Mouse (Mus musculus) mature B cell (primary cell): ENCODE measurements around the gene Phgdh.
"Not testable (repeated sequence)": the region's sequence is repeated elsewhere in the genome, so short reads cannot be mapped to it uniquely, and the experiment has no call there.

Experiments
- in situ Hi-C: fragments of 300-500 bp; cut with MboI; formaldehyde crosslinking; loops from 2 replicates; pipeline ENCODE4 v1.14.3; 2019

The Phgdh gene

GRCm38 (mm10) chr3:98339706-98340109 is at the start of gene Phgdh:
TSS of gene Phgdh (minus strand) at chr3:98339990.
- in situ Hi-C loops: not testable (repeated sequence)

DNA sequence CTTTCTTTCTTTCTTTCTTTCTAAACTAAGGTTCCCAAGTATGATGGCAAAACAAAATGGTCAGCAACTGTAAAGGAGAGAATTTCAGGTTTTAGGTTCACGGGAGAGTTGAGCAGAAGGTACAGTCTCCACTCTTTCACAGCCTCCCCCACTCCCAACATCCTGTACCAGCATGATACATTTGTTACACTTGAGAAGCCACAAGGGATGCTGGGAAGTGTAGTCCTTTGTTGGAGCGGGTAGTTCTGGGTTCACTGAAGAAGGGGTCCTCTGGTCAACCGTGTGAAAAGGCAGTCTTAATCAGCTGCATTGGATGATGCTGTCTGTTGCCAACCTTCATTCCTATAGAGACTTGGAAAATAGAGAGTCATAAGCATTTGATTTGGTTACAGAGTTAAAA is 49.5 kb upstream of the Phgdh start:
- in situ Hi-C loops: no loop called here

DNA sequence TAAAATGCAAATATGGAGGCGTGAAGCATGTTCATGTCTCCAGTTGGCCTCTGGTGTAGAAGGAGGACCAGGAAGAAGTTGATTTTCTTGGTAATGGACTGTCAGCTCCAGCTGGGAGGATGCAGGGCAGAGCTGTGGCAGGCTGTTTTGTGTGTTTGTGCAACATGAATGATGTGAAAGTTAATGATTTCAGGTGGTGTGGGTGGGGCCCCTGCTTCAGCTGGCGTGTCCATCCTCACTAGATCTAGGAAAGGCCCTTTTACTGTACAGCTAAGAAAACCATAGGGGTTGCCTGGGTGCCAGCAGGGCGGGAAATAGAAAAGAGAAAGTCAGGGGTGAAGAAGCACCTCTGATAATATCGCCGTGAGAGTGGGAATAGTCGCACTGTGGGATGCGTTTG is 48.0 kb upstream of the Phgdh start:
- in situ Hi-C loops: no loop called here

DNA sequence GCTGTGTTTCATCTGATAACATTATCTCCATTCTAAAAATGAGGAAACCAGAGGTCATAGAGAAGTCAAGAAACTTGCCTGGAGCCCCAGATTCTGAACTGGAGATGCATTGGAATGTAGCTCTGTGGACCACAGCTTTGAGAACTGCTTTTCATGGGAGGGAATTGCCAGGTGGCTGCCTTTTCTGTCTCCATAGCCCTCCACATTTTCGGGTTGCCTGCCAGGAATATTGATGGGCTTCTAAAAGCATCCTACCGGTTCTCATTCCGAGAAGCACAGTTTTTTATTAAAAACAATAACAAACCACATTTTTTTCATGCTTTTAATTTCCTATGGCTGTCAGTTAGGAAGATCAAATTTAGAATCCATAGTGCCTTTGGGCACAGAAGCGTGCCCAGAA is 47.3 kb upstream of the Phgdh start:
- in situ Hi-C loops: no loop called here

DNA sequence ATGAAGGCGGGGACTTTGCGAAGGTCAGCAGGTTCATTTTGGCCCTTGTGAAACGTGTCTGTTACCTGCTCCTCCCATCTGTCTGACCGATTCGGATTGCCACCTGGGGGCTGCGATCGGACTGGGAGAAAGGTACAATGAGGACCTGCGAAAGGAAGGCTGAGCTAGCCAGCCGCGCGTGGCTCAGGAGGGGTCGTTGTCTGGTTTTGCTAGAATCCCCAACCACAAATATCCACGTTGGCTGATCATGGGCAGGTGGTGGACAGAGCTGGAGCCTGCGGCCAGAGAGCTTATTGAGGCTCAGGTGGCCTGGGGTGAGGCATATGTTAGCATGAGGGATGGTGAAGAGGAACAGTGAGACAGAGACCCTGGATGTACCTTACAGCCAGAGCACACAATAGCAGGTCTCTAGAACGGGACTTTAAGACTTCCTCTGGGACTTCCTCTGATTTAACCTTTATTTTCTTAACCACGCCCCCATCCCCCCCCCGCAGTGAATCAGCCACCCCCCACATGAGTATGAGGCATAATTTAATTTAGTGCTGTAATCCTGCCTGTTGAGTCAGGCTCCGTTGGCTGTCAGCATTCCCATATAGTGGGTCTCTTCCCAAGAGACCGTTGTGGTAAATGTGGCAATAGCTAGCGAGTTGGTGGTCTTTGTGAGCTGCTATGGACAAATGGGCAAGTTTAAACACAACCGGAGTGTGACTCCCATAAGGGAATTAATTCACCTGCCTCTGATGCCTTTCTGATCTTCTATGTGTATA is 43.4 kb upstream of the Phgdh start:
- in situ Hi-C loops: no loop called here

DNA sequence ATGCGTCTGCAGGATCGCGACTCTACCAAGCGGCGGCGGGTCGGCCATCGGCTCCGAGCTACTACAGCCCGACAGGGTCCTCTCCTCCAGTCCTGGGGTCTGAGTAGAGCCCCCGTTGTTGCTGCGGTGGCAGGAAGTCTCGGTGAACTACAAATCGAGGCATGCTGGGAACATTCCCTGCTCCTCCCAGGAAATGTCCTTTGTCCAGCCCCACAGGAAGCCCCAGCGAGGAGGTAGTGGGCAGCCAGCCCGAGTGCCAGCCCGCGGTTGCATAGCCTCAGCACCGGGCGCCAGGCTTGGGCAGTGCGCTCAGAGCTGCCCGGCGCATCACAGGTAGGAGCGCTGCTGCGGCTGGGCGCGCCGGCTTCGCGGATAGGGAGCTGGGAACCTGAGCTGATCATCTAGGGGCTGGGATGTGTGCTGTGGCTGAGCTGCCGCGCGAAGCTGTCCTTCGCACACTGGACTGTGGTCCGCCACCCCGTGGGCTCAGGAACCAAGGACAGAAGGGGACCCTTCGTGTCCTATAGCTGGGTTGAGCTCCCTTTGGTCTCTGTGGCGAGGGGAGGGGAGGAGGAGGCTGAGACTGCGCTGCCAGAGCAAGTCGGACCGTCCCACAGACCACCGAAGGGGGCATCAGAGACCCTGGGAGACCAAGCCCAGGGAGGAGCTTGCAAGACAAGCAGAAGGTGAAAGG is 42.6 kb upstream of the Phgdh start, which contains the start of gene Zfp697:
Gene Zfp697, plus strand, starts transcription at position 216 of the 694 bp plus-strand sequence.
- in situ Hi-C loops: no loop called here

GRCm38 (mm10) chr3:98381677-98382245 is 42.0 kb upstream of the Phgdh start:
- in situ Hi-C loops: no loop called here

DNA sequence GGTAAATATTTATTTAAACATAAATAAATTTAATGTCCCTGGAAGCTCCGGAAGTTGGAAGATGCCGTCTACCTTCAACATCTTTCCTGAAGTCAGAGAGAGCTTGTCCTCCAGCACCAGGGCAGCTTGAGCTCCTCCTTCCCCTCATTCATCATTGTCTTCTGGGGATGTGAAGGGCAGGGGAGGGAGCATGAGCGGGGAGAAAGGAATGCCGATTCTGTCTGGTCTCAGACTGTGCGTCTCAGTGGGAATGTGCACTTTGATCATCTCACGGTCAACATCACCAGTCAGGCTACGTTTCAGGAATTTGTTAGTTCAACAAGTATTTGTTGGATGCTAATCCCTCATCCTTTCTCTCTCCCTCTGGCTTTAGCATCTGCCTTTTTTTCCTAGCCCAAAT is 39.4 kb upstream of the Phgdh start:
- in situ Hi-C loops: no loop called here

- in situ Hi-C loops: no loop called here
Observed at GRCm38 (mm10) chr3:98378267-98378666, 38.5 kb upstream of the Phgdh start.

GRCm38 (mm10) chr3:98374980-98375379 is 35.2 kb upstream of the Phgdh start:
- in situ Hi-C loops: no loop called here

- in situ Hi-C loops: no loop called here
Observed at GRCm38 (mm10) chr3:98374062-98374719, 34.4 kb upstream of the Phgdh start.

DNA sequence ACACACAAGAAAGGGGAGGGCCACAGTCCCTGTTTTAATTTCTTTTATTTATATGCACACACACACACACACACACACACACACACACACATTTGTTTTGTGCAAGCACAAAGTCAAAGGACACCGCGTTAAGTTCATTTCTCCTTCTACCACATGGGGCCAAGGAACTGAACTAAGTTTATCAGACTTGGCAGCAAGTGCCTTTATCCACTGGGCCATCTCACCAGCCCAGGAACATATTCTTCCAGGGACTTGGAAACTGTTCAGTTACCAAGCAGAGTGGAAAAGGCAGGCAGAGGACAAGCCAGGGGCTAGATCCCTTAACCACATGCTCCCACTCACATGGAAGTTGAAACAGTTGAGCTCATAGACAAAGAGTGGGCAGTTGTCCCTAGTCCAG is 29.0 kb upstream of the Phgdh start:
- in situ Hi-C loops: no loop called here

DNA sequence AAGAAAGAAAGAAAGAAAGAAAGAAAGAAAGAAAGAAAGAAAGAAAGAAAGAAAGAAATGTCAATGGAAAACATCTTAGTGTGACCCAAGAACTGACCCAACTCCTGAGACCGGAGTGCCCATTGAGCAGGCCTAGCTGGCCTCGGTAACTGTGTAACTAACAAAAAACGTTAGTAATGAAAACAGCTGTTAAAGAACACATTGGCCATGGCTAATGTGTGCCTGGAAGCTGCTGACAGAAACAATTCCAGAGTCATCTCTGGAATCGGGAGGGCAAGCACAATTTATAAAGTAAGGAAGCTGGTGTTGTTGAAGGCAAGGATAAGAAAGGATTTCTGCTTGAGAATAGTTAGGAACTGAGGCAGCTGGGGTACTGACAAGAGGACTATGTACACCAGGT is 28.5 kb upstream of the Phgdh start:
- in situ Hi-C loops: no loop called here

- in situ Hi-C loops: no loop called here
Observed at GRCm38 (mm10) chr3:98366823-98367222, 27.0 kb upstream of the Phgdh start.

- in situ Hi-C loops: no loop called here
Observed at GRCm38 (mm10) chr3:98366086-98366485, 26.3 kb upstream of the Phgdh start.

- in situ Hi-C loops: no loop called here
Observed at GRCm38 (mm10) chr3:98362753-98363152, 23.0 kb upstream of the Phgdh start.

- in situ Hi-C loops: no loop called here
Observed at GRCm38 (mm10) chr3:98356632-98357370, 17.0 kb upstream of the Phgdh start.

DNA sequence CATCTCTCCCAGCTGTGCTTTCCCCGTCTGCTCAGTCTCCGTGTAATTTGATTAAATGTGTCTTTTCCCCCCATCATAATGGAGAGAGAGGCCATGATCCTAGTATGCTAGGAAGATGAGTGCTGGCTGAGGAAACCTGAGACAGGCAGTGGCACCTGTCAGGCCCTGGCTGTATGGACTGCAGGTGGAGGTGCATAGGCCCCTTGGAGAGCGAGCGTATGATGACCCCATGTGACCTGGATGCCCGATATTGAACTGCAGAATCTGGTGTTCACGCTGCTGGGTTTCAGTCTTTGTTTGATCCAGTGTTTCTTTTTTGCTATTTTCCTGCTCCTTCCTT is 16.2 kb upstream of the Phgdh start:
- in situ Hi-C loops: no loop called here

- in situ Hi-C loops: no loop called here
Observed at GRCm38 (mm10) chr3:98355344-98356025, 15.7 kb upstream of the Phgdh start.

DNA sequence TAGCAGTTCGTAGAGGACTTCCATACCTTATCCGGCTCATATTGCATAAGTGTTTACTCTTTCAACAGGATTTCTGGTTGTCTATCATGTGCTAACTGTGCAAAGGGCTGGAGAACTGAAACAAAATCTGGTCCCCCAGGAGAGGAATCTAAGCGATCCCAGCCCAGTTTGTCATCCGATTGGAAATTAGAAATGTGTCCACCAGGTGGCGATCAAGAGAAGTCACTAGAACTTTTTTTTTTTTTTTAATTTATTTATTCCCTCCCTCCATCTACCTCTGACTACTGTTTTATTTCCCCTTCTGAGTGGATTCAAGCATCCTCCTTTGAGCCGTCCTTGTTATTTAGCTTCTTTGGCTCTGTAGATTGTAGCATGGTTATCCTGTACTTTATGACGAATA is 14.1 kb upstream of the Phgdh start:
- in situ Hi-C loops: no loop called here

DNA sequence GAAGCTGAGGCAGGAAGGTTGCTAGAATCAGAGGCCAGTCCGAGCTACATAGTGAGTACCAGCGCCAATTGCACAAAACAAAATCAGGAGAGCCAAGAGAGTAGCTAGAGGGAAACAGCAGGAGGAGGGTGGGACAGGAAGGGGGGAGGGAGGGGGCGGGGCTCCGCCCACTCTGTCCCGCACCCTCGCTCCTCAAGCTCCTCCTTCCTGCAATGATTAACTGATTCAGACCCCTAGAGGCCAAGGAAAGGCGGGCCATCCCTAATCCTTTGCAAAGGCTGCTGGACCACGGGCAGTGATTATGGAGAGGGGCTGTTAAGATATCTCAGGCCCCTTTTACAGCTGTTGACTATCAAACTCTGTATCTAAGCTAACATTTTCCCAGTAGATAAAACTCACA is 8.9 kb upstream of the Phgdh start:
- in situ Hi-C loops: no loop called here
